Mouse (Mus musculus): ENCODE results near the gene Pigk. TPM values are rescaled to one million over a fixed set of nuclear protein-coding genes. Genes with fewer than 3 reads are reported as not detected.

Pigk gene
- total RNA-seq, 1 experiment from 2014 or later, result 70.0 TPM

GRCm38 (mm10) chr3:152843925-152844324 is 130.0 kb downstream of the Pigk start:
- no peak for DNase-seq

DNA sequence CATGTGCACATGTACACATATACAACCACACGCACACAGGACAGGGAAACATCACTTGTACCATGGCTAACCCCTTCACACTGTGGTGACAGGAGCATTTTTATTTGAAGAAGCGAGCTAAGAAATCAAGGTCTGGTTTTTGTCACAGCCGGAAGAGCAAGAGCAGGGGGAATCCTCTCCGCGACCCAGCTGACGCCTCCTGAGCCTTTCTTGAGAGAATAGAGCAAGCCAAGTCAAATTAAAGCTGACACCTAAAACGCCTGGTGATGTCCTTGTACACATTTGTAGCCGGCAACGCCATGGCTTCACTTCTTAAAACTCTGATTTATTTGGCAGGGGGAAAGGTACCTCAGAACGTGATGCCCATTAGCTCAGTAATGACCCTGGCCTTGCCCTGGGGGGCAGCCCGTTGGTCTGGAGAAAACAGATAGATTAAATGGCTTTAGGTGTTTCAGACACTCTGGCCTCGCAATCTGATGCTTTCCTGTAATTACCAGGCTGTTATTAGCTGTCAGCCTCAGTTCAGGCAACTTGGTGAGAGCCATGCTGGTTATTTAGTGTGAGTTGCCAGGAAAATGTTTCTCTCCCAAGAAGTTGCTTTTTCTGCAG is 141.2 kb downstream of the Pigk start:
- DNase-seq, result no peak

GRCm38 (mm10) chr3:152856095-152856494 is 142.2 kb downstream of the Pigk start:
- no peak for DNase-seq

- DNase-seq, result no peak
These were observed 147.6 kb downstream of the Pigk start for GRCm38 (mm10) chr3:152861450-152861849.

DNA sequence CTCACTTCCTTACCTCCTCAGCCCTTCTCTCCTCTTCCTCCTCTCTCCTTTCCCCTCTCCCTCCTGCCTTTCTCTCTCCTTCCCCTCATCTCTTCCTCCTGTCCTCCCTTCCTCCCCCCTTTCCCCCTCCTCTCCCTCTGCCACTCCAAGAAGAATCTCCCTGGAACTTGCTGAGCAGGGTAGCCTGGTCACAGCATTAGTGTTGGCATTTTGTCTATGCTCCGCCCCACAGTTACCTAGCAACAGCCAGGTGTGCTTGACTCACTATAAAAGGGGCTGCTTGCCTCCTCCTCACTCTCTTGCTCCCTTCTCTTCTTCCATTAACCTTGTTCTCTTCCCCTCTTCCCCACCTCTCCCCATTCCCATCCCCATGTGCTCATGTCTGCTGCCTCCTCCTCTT is 148.1 kb downstream of the Pigk start:
- DNase-seq, result no peak

DNA sequence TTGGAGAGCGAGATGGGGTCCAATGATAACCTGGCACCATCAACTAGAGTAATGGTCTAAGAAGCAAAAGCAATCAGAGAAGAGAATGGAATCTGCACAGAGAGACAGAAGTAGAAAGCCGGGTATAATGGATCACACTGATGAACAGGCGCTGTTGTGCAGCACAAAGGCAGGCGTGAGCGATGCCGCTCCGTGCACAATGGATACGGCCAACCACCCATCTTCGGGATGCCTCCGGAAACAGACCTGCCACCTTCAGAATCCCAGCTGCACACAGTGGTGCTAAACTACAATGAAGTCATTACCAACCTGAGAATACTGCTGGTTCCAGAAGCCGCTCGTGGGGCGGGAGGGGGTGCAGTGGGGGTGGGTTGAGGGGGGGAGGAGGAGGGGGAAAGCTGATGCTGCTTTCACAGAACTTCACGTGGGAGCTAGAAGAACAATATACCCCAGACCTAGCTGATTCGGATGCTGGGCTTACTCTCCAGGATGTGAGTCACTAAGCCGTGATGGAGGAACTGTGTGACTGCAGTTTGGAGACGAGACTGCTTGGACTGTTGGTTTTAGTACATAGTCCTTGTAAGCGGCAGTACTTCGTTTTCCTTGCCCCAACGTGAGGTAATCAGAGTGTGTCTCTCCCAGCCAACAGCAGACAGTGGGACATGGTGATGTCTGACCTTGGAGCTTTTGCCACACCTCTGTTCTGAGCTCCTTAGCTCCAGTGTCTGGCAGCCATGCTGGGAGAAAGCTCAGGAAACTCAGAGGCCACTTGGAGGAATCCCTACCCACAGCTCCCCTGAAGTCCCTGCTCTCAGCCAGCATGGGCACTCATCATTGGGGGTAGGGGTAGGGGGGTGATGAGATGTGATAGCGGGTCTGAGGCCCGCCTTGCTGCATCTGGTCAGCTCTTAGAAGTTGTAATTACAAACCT is 152.4 kb downstream of the Pigk start:
- DNase-seq, result no peak

DNA sequence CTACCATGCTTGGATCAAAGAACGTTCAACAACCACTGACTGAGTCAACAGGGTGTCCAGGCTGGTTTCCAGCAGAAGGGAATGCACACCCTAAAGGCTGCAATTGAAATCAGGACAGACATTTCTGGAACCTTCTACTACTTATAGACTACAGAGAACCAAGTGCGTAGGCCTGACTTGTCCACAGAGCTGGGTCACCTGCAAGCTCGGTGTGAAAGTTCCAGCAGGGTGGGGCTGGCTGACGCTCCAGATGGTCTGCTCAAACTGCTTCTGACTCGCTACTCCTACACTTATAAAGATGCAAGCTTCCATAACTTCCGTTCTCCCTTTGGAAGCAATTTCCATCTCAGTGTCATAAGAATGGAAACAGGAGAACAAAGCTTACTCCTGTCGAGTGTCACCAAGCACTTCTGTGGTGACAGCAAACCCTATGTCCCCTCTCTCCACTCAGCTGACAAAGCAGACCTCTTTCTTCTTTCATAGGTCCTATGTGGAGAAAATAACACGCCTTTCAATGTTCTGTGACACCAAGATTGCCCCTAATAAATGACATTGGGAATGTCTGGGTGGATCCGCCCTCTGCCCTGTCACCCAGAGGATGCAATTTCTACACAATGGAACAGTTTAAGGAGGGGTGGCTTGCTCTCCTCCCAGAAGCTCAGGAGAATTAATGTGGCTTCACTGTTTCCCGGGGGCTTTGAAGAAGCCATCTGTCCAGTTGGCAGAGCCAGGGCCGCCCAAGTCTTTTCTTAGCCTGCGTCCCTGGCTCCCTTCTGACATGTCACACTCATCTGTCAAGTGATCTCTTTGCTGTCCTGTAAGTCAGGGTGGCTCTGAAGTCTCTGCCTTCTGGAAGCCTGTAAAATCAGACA is 154.0 kb downstream of the Pigk start:
- DNase-seq, result no peak

DNA sequence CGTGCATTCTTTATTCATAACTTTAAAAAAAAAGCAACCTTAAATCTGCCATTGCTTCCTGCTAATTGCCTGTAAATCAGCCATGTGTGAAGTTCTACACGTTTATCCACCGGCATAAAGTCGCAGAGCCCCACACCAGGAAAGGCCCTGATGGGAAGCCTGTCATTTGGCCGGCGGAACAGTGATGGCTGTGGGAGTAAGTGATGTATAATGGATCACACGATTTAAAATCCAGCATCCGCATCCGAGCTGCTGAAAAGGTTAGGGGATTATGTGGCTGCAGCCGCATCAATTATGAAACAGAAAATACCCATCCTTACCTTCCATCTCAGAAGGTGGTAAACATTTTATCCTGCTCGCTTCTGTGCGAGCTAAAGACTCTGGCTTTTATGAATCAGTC is 158.2 kb downstream of the Pigk start:
- DNase-seq, result no peak

DNA sequence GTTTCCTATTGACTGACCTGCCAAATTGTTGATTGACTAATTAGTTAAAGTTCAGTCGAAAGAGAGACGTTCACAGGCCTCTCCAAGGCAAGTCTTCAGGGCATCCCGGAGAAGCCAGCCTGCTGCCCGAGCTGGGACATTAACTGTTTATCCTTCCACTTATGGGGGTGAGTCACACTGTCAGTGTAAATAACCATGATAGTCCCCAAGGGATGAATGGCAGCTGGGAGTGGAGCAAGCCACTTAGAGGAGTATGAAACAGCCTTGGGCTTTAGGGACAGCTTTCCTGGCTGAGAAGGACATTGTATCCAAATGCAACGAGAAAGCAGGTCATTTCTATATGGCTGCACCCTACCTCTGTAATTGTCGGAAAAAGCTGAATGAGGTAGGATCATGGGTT is 158.7 kb downstream of the Pigk start:
- DNase-seq, result no peak

- DNase-seq, result no peak
These were observed 160.8 kb downstream of the Pigk start for GRCm38 (mm10) chr3:152874431-152875355.

DNA sequence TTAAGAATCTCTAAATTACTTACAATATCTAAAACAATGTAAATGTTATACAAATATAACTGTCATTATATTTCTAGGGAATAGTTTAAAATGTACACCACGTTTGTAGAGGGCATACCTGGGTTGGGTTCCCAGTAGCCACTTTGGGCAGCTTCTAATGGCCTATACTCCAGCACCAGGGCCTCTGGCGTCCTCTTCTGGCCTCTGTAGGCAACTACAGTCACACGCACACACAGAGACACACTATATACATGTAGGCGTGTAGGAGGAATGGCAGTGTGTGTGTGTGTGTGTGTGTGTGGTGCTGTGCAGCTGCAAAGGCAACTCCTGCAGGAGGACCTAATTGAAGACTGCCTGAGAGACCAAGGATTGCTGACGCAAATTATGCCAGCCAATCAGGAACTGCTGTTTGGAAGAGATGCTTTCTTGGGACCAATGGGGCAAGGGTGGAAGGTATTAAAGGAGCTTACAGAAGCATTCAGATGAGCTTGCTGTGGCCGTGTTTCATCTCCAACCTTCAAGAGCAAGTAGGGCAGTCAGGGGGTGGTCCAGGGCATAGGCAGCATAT is 161.9 kb downstream of the Pigk start:
- DNase-seq, result no peak

GRCm38 (mm10) chr3:152880121-152880835 is 166.4 kb downstream of the Pigk start:
- no peak for DNase-seq

- DNase-seq, result no peak
These were observed 167.8 kb downstream of the Pigk start for GRCm38 (mm10) chr3:152881706-152882105.

DNA sequence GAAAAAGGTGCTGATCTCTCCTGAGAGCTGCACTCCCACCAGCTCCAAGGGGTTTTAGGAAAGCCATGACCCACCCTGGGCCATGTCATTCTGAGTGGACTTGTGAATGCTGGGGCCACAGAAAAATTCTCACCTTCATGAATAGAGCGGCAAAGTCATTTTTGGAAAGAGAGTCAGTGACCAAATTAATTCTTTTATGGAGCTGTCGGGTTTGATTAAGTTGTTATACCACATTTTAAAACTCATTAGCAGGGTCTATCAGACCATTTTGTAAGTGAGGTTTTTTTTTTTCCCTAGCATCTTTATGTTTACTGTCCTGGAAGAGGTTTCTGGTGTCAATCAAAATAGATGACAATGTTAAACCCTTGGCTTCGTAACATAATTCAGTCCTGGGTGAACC is 169.7 kb downstream of the Pigk start:
- DNase-seq, result no peak

GRCm38 (mm10) chr3:152886749-152887148 is 172.8 kb downstream of the Pigk start:
- DNase-seq, result no peak

DNA sequence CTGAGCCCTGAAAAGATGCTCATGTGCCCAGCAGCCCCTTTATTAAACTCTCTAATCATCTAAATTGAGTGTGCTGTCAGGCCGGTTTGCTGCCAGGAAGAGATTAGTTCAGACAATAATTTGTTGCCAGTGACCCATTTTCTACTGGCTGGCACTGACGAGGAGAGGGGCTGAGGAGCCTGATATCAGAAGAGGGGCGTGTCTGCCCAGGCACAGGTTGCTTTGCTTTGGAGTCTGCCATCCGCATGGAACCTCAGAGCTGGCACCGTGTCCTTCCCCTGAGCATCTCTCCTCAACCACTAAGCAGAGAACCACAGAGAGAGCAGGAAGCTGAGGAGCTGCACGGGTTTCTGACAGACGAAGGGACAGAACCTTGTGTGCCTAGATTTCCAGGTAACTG is 174.2 kb downstream of the Pigk start:
- DNase-seq, result no peak

DNA sequence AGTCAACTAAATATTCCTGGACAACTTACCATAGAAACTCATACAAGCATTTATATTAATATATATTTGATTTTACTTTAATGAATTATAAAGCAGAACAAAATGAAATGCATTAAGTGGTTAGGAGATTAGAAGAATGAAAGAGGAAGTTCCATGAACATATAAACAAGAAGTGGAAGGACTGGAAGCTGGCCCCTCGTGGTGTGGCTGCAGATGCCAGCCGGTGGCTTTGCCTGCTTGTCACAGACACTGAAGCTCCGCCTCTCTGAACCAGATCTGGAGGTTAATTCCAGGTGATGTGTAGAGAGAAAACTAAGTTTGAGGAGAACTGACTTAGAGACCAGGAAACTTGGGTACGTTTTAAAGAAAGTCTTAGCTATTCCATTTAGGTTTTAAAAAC is 181.0 kb downstream of the Pigk start:
- DNase-seq, result no peak

GRCm38 (mm10) chr3:152896111-152896510 is 182.2 kb downstream of the Pigk start:
- DNase-seq, result no peak

DNA sequence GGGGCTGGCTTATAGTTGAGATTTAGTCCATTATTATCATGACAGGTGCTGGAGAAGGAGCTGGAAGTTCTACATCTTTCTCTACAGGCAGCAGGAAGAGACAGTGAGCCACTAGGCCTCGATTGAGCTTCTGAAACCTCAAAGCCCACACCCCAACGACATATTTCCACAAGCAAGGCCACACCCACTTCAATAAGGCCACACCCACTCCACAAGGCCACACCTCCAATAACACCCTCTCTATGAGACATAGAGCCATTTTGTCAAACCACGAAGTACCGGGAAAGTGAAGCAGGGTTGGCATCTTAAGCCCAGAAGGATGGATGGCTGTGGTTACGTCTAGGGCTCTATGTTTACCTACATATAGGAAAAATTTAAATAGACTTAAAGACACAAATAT is 183.3 kb downstream of the Pigk start:
- DNase-seq, result no peak

DNA sequence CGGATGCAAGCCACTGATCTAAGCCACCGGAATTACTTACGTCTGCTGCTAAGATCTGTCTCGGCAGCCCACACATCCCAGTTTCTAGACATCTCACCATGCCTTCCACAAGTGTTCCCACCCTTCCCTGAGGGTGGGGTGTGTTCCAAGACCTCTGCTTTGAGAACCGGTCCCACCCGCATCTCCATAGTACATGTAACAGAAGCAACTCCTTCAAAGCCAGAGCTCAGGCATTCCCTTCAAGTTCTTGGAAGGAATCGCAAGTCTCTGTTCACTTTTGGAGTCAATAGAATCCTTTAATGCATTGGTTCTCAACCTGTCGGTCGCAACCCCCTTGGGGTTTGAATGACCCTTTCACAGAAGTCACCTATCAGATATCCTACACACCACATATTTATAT is 185.0 kb downstream of the Pigk start:
- no peak for DNase-seq

DNA sequence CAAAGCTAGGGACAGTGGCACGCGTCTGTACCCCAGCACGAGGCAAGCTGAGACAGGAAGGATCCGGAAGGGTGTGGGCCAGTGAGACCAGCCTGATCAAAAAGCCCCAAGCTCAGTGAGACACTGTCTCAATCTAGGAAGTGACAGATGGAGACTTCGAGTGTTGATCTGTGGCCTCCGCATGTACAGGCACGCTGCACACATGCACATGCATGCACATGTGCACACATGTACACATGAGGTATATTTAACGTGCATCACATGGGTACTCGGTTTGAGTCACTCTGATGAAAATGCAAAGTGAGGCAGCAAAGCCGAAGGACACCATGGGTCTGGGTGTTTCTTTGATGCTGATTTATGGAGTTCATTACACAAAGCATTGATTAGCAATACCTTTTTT is 191.1 kb downstream of the Pigk start:
- DNase-seq, result no peak
